Mouse (Mus musculus): ENCODE measurements around the gene Apobec4. TPM values are rescaled to one million over a fixed set of nuclear protein-coding genes. Genes with fewer than 3 reads are reported as not detected.

Gene Apobec4
- polyA plus RNA-seq, 1 experiment from 2014 or later = not detected

DNA sequence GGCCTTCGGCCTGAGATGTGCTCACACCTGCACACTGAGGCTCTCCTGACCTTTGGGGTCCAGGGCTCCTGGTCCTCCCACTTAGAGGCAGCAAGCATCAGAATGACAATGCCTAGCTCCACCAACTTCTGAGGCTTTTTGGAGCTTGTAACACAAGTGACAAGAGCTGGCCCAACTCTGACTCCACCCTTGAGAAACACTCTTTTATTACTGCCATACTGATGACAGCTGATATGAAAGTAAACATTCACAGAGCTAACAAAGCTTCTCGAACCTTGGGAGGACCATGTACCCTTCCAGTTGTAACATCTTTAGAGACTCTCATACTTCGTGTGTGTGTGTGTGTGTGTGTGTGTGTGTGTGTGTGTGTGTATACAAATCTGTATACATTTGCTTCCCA, 24.3 kb upstream of the Apobec4 start:
- no peak overlapping the region for H3K4me2 ChIP-seq (replicated peaks)
- H3K27me3 ChIP-seq = no peaks in the 10 kb centered on the region
- H3K9me3 ChIP-seq = no peaks in the 10 kb centered on the region
- WGBS = 81% methylated on average over 3 of the region's 3 CpGs
- no peak overlapping the region for H3K9ac ChIP-seq (replicated peaks)
- no peaks in the 10 kb centered on the region for H3K4me1 ChIP-seq
- H3K36me3 ChIP-seq = no peaks in the 10 kb centered on the region
- ATAC-seq (replicated peaks) = no peak
- no peak overlapping the region for H3K27ac ChIP-seq (replicated peaks)
- no peak overlapping the region for H3K4me3 ChIP-seq

DNA sequence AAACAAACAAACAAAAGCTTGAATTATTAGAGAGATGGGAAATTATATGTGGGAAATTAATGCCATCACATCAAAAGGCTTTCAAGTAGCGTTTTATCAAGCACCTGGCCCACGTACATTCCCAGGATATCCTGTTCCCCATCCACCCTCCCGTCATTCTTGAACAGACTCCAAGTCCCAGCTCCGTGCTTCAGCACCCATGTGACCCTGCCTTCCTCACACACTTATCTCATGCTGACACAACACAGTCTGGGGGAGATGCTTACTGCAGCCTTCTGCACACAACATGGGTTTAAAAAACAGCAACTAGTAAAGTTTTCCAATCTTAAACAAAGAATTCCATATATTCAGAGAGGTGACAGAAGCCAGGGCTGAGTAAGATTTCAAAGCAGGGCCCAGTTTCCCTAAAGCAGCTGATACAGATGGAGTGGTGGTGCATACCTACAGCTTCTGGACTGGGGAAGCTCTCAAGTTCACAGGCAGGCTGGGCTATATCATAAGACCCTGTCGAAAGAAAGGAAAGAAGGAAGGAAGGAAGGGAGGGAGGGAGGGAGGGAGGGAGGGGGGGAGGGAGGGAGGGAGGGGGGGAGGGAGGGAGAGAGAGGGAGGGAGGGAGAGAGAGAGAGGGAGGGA, 22.6 kb upstream of the Apobec4 start:
- H3K9ac ChIP-seq (replicated peaks) = no peak overlapping the region
- no peaks in the 10 kb centered on the region for H3K9me3 ChIP-seq
- H3K27ac ChIP-seq (replicated peaks) = no peak overlapping the region
- no peaks in the 10 kb centered on the region for H3K4me1 ChIP-seq
- ATAC-seq (replicated peaks) = no peak
- H3K4me3 ChIP-seq = no peak overlapping the region
- no peaks in the 10 kb centered on the region for H3K36me3 ChIP-seq
- 73% methylated on average over 5 of the region's 5 CpGs for WGBS
- H3K27me3 ChIP-seq = no peaks in the 10 kb centered on the region
- H3K4me2 ChIP-seq (replicated peaks) = no peak overlapping the region

DNA sequence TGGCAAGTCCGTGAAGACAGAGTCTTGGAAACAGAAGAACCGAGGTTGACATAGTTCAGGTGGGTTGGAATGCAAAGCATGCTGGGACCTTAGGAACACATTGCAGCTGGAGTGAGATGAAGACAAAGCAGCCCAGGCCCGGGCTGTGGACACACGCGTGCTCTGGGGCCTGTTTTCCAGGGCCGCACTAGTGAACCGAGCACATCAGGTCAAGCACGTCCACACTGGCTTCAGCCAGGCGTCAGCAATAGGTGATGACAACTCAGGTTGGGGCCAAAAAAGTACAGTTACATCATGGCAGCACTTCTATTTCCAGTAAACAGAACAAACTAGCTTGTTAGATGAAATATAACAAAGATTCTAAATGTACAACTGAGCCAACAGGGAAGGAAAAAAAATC, 11.6 kb upstream of the Apobec4 start:
- Histone ChIP-seq H3K4me1 (no peaks in the 10 kb centered on the region), H3K27me3 (no peaks in the 10 kb centered on the region), H3K4me3 (no peak overlapping the region), H3K9me3 (no peaks in the 10 kb centered on the region), H3K4me2 (replicated peaks) (no peak overlapping the region), H3K36me3 (no peaks in the 10 kb centered on the region), H3K27ac (replicated peaks) (no peak overlapping the region), H3K9ac (replicated peaks) (no peak overlapping the region)
- WGBS = 91% methylated on average over 9 of the region's 9 CpGs
- no peak for ATAC-seq (replicated peaks)

DNA sequence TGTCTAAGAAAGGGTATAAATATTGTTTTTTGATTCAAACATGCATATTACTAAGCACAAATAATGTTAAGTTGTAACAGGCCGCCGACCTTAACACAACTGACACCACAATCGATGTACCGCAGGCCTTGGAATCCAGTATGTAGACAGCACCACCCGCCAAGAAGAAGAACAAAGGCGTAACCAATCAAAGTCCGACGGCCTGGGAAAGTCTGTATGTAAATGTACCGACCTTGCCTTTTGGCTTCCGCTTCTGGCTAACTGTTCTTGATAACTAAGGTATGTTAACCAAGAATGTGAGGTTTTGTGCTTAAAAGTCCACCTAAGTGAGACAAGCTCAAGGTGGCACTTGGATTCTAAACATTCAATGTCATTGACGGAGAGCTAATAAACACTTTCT, 11.0 kb upstream of the Apobec4 start:
- no peak for ATAC-seq (replicated peaks)
- 93% methylated on average over 11 of the region's 11 CpGs for WGBS
- H3K4me3 ChIP-seq = no peak overlapping the region

DNA sequence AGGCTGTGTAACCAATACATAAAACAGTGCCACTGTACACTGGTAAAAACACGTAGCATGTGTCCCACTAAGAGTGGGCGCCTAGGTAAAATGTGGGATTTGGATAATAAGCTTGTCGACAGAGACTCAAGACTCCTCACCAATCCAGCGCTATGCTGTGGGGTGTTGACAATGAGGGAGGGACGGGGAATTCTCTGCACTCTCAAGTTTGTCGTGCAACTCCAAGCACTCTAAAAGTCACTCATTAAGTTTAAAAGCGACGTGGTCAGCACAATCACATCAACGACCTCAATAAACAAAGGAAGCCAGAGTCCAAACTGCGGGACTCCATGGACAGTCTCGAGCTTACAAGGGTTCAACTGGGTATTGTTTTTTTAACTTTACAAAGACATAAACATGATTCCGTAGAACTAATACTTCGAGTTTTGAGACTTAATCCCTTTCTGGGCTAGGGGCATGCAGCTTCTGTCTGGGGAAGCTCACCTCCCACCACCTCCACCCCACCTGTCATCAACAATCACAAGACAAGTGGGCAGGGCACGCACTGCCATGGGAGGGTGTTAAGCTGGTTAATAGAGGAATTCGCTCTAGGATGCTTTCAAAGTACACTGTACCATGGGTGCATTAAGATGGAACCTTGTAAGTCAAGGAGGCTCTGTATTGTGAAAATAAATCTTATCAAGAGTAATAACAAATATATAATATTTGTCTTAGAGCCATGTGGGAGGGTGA, 7.1 kb upstream of the Apobec4 start:
- H3K4me2 ChIP-seq (replicated peaks) = no peak overlapping the region
- H3K9me3 ChIP-seq = no peaks in the 10 kb centered on the region
- no peak overlapping the region for H3K4me3 ChIP-seq
- no peaks in the 10 kb centered on the region for H3K27me3 ChIP-seq
- no peak overlapping the region for H3K27ac ChIP-seq (replicated peaks)
- ATAC-seq (replicated peaks) = no peak
- H3K36me3 ChIP-seq = no peaks in the 10 kb centered on the region
- peaks cover 2% of the 10 kb centered on the region; the same call in 1 of the 2 replicates for H3K4me1 ChIP-seq
- H3K9ac ChIP-seq (replicated peaks) = no peak overlapping the region
- WGBS = 65% methylated on average over 15 of the region's 15 CpGs

More for the DNA sequence above, 11.0 kb upstream of the Apobec4 start:
- H3K9ac ChIP-seq (replicated peaks) = no peak overlapping the region
- H3K4me2 ChIP-seq (replicated peaks) = no peak overlapping the region
- H3K36me3 ChIP-seq = no peaks in the 10 kb centered on the region
- no peaks in the 10 kb centered on the region for H3K27me3 ChIP-seq
- no peak overlapping the region for H3K27ac ChIP-seq (replicated peaks)
- no peaks in the 10 kb centered on the region for H3K9me3 ChIP-seq
- no peaks in the 10 kb centered on the region for H3K4me1 ChIP-seq

DNA sequence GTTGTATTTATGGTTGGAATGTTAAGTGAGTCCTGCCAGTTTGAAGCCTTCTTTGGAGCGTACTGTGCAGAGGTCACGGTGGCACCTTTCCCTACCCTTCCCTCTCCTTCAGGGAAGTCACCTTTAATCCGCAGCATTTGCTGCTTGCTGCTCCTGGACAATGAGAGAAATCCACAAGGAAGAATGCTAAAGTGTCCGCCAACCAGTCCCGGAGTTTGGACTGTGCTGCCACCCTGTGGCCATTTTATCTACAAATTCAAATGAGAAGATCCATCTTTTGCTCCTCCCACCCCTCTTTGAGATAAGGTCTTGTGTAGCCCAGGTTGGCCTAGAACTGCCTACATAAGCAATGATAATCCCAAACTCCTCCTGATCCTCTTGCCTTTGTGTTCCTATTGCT, 3.9 kb upstream of the Apobec4 start:
- Histone ChIP-seq H3K27ac (replicated peaks) (no peak overlapping the region), H3K4me2 (replicated peaks) (no peak overlapping the region), H3K36me3 (no peaks in the 10 kb centered on the region), H3K9me3 (no peaks in the 10 kb centered on the region), H3K4me3 (no peak overlapping the region), H3K9ac (replicated peaks) (no peak overlapping the region), H3K27me3 (no peaks in the 10 kb centered on the region), H3K4me1 (peaks cover 24% of the 10 kb centered on the region)
- 4% methylated on average over 5 of the region's 5 CpGs for WGBS
- peak; percentile 27; the same call in 1 of the 2 replicates for ATAC-seq (replicated peaks)

DNA sequence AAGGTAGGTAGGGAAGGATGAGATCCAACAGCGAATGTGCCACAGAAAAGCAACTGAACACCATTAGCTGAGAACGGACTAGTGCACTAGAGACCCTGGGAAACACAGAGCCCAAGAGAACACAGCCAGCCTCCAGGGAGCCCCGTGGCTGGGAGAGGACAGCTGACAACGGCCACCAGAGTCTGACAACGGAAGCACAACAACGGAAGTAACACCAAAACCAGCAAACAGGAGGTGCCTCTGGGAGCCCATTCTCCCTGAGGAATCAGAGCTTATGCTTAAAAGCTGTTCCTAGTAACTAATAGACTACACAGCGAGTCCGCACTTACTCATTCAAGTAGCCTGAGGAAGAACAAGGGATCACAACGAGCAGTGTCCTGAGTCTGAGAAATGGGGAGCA, 1.1 kb upstream of the Apobec4 start:
- Histone ChIP-seq H3K4me1 (peaks cover 28% of the 10 kb centered on the region), H3K36me3 (no peaks in the 10 kb centered on the region), H3K27me3 (no peaks in the 10 kb centered on the region), H3K27ac (replicated peaks) (peak overlapping the region; percentile 87), H3K4me3 (no peak overlapping the region), H3K9me3 (no peaks in the 10 kb centered on the region), H3K9ac (replicated peaks) (no peak overlapping the region), H3K4me2 (replicated peaks) (no peak overlapping the region)
- 75% methylated on average over 9 of the region's 9 CpGs for WGBS
- no peak for ATAC-seq (replicated peaks)

DNA sequence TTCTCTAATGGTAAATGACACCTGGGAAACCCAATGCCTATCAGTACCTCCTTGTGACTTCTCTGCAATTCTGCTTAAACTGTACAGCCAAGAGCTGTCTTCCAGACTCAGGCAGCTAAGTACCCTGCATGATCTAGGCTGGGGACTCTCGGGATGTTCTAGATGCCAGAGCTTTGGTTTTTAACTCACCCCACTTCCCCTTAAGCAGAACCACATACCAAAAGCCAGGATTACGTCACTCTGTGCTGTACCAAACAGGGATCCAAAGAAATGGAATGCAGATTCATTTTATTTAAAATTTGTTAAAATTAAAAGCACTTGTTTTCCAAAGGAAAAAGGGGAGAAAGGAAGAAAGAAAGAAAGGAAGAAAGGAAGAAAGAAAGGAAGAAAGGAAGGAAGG, 11.4 kb downstream of the Apobec4 start:
- Histone ChIP-seq H3K9me3 (no peaks in the 10 kb centered on the region), H3K27me3 (no peaks in the 10 kb centered on the region), H3K36me3 (no peaks in the 10 kb centered on the region), H3K4me3 (no peak overlapping the region), H3K27ac (replicated peaks) (no peak overlapping the region), H3K4me1 (peaks cover 16% of the 10 kb centered on the region), H3K4me2 (replicated peaks) (no peak overlapping the region), H3K9ac (replicated peaks) (no peak overlapping the region)
- WGBS = 91% methylated on average over 2 of the region's 2 CpGs
- ATAC-seq (replicated peaks) = no peak

DNA sequence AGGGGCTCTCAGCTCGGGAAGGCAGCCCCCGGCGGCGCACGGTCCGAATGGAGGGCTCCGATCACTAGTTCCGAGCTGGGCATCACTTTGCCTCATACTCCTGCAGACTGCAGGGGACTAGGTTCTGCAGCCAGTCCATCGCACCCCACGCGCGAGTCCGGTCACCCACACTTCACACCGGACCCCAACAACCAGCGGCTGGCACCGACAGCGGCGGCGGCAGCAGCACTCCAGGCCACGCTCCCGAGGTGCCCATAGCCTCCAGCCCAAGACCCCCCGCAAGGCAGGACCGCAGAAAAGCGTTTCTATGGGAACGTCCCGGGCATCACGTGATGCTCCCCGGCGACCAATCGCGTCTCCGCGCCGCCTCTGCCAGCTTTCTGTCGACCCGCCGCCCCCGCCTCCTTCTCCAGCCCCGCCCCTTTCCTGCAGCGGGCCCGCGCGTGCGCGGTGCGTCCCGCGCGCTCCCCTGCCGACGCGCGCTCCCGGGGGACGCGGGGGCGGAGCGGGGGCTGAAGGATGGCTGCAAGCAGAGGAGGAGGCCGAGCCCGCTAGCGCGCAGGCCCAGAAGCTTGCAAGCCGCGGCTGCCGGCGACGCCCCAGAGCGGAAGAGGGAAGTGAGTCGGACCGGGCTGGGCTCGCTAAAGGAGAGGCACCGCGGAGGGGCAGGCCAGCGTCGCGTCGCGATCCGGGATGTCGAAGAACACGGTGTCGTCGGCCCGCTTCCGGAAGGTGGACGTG, 15.9 kb downstream of the Apobec4 start, which contains the start of the genes Rgl1 and Arpc5:
TSS of gene Rgl1 (minus strand) at position 320 of the 741 bp plus-strand sequence.
TSS of gene Arpc5 (plus strand) at position 511 of the 741 bp plus-strand sequence.
- peak; percentile 98 for ATAC-seq (replicated peaks)
- under 1% methylated on average over 85 of the region's 86 CpGs for WGBS
- peak within 1 kb of the TSS; percentile 96 for H3K4me2 ChIP-seq (replicated peaks)

DNA sequence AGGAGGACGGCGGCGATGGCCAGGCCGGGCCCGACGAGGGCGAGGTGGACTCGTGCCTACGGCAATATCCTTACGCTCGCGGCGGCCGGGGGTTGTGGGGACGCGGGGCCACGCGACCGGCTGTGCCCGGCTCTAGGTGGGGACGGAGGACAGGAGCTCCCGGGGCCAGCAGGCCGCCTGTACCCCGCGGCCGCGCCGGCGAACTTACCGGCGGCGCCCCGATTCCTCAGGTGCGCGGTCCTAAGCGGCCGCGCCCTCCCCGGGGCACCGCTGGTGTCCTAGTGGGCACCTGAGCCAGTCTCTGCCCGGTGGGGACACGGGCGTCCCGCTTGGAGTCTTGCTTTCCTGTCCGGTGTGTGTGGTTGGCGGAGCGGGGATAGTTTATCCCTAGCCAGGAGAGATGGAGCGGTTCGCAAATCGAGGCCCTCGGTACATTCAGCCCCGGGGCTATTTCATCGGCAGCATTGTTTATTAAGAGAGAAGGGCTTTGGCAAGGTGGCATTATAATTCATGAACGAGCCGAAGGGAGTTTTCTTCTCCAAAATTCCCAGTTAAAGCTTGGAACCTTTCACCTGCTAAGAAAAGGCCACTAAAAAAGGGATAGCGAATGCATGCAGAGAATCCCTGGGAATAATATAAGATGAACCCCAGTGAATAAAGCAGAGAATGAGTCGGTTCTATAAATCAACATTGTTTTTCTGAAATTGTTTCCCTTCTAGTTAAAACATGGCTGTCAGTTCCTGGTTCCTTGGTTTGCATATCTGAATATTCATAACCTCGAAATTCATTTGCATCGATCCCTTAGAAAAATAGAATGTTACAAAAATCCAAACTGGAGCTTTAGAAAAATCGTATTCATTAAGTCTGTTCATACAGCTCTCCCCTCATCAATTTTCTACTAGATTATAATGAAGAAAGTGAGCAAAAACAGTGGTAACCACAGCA, 16.7 kb downstream of the Apobec4 start:
- Histone ChIP-seq H3K4me2 (replicated peaks) (peak overlapping the region; percentile 55), H3K36me3 (peaks cover 21% of the 10 kb centered on the region), H3K9me3 (no peaks in the 10 kb centered on the region), H3K27ac (replicated peaks) (peak overlapping the region; percentile 84), H3K4me1 (peaks cover 28% of the 10 kb centered on the region), H3K9ac (replicated peaks) (peak overlapping the region; percentile 86), H3K27me3 (no peaks in the 10 kb centered on the region), H3K4me3 (peak overlapping the region; percentile 80)
- ATAC-seq (replicated peaks) = peak; percentile 74
- WGBS = under 1% methylated on average over 60 of the region's 60 CpGs

More for the DNA sequence above, 15.9 kb downstream of the Apobec4 start, which contains the start of the genes Rgl1 and Arpc5:
- peak within 1 kb of the TSS; percentile 86 for H3K9ac ChIP-seq (replicated peaks)
- peaks cover 28% of the 10 kb centered on the region for H3K4me1 ChIP-seq
- H3K9me3 ChIP-seq = no peaks in the 10 kb centered on the region
- H3K36me3 ChIP-seq = peaks cover 14% of the 10 kb centered on the region
- H3K27me3 ChIP-seq = no peaks in the 10 kb centered on the region
- peak within 1 kb of the TSS; percentile 84 for H3K27ac ChIP-seq (replicated peaks)
- peak within 1 kb of the TSS; percentile 80 for H3K4me3 ChIP-seq

DNA sequence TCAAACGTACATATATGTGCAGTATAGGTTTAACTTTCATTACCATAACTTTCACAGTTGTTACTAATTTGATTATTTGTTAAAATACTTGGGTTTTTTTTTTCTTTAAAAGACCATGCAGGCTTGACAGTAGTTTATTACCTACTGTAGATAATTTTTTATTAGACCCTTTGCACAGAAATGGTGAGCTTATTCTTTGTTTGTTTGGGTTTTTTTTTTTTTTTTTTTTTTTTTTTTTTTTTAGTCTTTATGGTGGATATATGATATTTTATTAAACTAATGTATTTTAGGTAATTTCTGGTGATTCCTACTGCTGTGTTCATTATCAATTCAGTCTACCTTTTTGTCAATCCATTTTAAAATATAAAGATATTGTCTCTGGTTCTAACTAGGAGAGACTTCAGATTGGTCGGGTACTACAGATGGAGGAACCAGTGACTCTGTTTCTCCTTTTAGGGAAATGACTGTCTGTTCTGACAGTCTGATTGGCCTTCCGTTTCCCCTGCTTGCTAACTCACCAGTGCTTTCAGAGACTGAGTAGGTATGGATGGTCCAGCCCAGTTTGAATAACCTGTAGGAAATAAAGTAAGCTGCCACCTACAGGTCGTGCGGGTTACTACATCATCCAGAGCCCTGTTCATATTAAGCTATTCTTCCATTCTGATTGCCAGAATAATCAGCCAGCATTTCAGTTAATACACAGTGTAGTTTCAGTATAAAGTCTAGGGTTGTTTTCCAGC, 17.6 kb downstream of the Apobec4 start:
- peak overlapping the region; percentile 55 for H3K4me2 ChIP-seq (replicated peaks)
- ATAC-seq (replicated peaks) = no peak; the same call in 1 of the 2 replicates
- H3K4me3 ChIP-seq = peak overlapping the region; percentile 80
- H3K9me3 ChIP-seq = no peaks in the 10 kb centered on the region
- H3K4me1 ChIP-seq = peaks cover 28% of the 10 kb centered on the region
- H3K27me3 ChIP-seq = no peaks in the 10 kb centered on the region
- peak overlapping the region; percentile 86; the same call in 1 of the 2 replicates for H3K9ac ChIP-seq (replicated peaks)
- peaks cover 30% of the 10 kb centered on the region for H3K36me3 ChIP-seq
- H3K27ac ChIP-seq (replicated peaks) = 0 out of 2 replicates have a peak overlapping the region, but pooled peaks have one; percentile 84
- 5% methylated on average over 5 of the region's 5 CpGs for WGBS

Measured in forebrain, embryonic 15.5 days (tissue).